Mouse (Mus musculus) limb, embryonic 10.5 days (tissue): ENCODE data around the gene BC051019. TPM values are rescaled to one million over a fixed set of nuclear protein-coding genes. Genes with fewer than 3 reads are reported as not detected.

Experiments used
- DNase-seq: peaks from one replicate; pipeline ENCODE4 v3.0.0-alpha.2; 2017; ENCODE audit warnings: low spot score
- H3K27ac ChIP-seq: fragments of 300-500 bp; sonication (generic); 2 replicates; pipeline ENCODE4 v1.5.1; 2016; ENCODE audit warnings: mild to moderate bottlenecking
- H3K27me3 ChIP-seq: fragments of 300-500 bp; sonication (generic); 2 replicates; pipeline ENCODE4 v1.6.1; 2016; ENCODE audit warnings: low read depth, mild to moderate bottlenecking; ENCODE audit not compliant: poor library complexity, severe bottlenecking
- H3K36me3 ChIP-seq: fragments of 300-500 bp; sonication (generic); 2 replicates; pipeline ENCODE4 v1.6.1; 2016; ENCODE audit warnings: mild to moderate bottlenecking, moderate library complexity
- H3K4me1 ChIP-seq: fragments of 300-500 bp; sonication (generic); 2 replicates; pipeline ENCODE4 v1.6.1; 2016
- H3K4me3 ChIP-seq: fragments of 300-500 bp; sonication (generic); 2 replicates; pipeline ENCODE4 v1.5.1; 2016; ENCODE audit warnings: mild to moderate bottlenecking, moderate library complexity
- H3K9me3 ChIP-seq: fragments of 300-500 bp; sonication (generic); replicated peaks from 2 replicates; pipeline ENCODE4 v1.6.1; 2016; ENCODE audit warnings: mild to moderate bottlenecking
- WGBS: fragments of 180-500 bp; shearing (Covaris S2); methylation state at CpG from one replicate; pipeline ENCODE4 v1.1.7; 2016; 5-methylcytosine and 5-hydroxymethylcytosine counted together
- polyA plus RNA-seq: library from polyadenylated mRNA; unstranded; fragments of >200 nt; fragmentation: Nextera tagmentation; extraction: Ambion mirVana; gene quantifications from 2 replicates; pipeline ENCODE4 v1.2.1, GENCODE M21; 2016

BC051019 gene
- not detected in 2 replicates for polyA plus RNA-seq

GRCm38 (mm10) chr7:109723697-109724096 is at the start of gene BC051019:
Gene BC051019, minus strand, starts transcription at chr7:109723850.
- no peaks in the 10 kb centered on the region for H3K4me1 ChIP-seq
- no peaks in the 10 kb centered on the region for H3K36me3 ChIP-seq
- DNase-seq, result no peak
- H3K4me3 ChIP-seq, result no peak within 1 kb of the TSS
- H3K27ac ChIP-seq, result no peak within 1 kb of the TSS
- 92% methylated on average over 5 of the region's 5 CpGs for WGBS
- no peaks in the 10 kb centered on the region for H3K9me3 ChIP-seq
- H3K27me3 ChIP-seq, result no peaks in the 10 kb centered on the region

DNA sequence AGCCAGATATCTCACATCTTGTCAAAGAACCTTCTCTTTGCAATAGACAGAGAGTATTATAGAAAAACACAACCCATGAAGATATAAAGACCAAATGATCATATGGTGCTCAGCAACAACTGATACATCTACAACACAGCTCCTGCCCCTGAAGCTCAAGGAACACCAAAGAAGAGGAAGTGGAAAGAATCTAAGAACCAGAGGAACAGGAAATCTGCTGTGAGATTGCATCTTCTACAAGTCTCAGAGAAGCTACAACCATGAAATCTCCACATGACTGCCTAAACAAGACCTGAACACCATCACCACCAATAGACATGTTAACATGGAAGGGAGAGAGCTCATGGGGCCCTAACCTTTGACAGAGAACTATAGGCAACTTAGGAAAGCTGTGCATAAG is 48.6 kb upstream of the BC051019 start:
- no peak for DNase-seq
- Histone ChIP-seq H3K4me1 (no peaks in the 10 kb centered on the region), H3K36me3 (no peaks in the 10 kb centered on the region), H3K27ac (no peak overlapping the region), H3K4me3 (no peak overlapping the region), H3K9me3 (no peaks in the 10 kb centered on the region), H3K27me3 (no peaks in the 10 kb centered on the region)

DNA sequence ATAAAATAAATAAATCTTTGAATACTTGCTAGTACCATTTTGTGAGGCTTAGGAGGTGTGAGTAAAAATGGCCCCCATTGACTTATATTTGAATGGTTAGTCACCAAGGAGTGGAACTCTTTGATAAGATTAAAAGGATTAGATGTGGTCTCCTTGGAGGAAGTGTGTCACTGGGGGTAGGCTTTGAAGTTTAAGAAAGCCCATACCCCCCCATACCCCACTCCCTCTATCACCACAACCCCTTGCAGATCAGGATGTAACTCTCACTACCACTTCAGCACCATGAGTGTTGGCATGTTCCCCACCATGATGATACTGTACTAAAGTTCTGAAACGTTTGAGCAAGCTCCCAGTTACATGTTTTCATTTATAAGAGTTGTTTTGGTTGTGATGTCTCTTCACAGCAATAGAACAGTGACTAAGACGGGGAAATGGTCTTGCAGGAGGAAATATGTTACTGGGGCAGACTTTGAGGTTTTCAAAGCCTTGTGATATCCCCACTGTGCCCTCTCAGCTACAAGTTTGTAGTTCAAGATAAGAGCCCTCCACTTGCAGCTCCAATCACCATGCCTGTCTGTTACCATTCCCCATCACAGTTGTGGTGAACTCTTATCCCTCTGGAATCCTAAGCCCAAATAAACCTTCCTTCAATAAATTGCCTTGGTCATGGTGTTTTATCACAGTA is 45.2 kb upstream of the BC051019 start:
- Histone ChIP-seq H3K4me1 (no peaks in the 10 kb centered on the region), H3K9me3 (no peaks in the 10 kb centered on the region), H3K4me3 (no peak overlapping the region), H3K27ac (no peak overlapping the region), H3K27me3 (no peaks in the 10 kb centered on the region), H3K36me3 (no peaks in the 10 kb centered on the region)
- no peak for DNase-seq
- WGBS, result 59% methylated on average over 2 of the region's 2 CpGs

- no peaks in the 10 kb centered on the region for H3K9me3 ChIP-seq
- no peak for DNase-seq
- no peaks in the 10 kb centered on the region for H3K36me3 ChIP-seq
- no peak overlapping the region for H3K27ac ChIP-seq
- no peaks in the 10 kb centered on the region for H3K27me3 ChIP-seq
- no peaks in the 10 kb centered on the region for H3K4me1 ChIP-seq
- 86% methylated on average over 7 of the region's 7 CpGs for WGBS
- no peak overlapping the region for H3K4me3 ChIP-seq
Measured at GRCm38 (mm10) chr7:109767575-109768350, 44.1 kb upstream of the BC051019 start.

DNA sequence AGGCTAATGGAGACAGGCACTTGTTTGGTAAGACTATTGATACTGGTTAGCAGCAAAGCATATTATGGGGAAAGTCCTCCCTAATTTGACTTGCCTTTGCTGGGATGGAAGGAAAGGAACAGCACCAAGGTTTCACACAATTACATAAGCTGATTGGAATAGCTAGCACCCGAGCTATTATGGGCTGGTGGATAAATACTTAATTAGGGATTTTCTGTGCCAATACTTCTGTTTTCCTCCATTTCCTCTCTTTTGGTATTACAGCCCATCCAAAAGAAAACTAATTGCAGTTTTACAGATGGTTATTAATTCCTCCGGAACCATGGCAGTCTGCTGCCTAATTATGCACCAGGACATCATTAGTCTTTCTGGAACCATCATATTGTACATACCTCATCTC is 40.4 kb upstream of the BC051019 start:
- no peak overlapping the region for H3K27ac ChIP-seq
- DNase-seq, result no peak
- no peak overlapping the region for H3K4me3 ChIP-seq
- H3K9me3 ChIP-seq, result no peaks in the 10 kb centered on the region
- WGBS, result 81% methylated on average over 2 of the region's 2 CpGs
- no peaks in the 10 kb centered on the region for H3K36me3 ChIP-seq
- no peaks in the 10 kb centered on the region for H3K27me3 ChIP-seq
- no peaks in the 10 kb centered on the region for H3K4me1 ChIP-seq

GRCm38 (mm10) chr7:109756291-109756690 is 32.6 kb upstream of the BC051019 start:
- no peaks in the 10 kb centered on the region for H3K9me3 ChIP-seq
- H3K27me3 ChIP-seq, result no peaks in the 10 kb centered on the region
- DNase-seq, result no peak
- WGBS, result 84% methylated on average over 3 of the region's 3 CpGs
- no peak overlapping the region for H3K27ac ChIP-seq
- H3K4me3 ChIP-seq, result no peak overlapping the region
- peaks cover 17% of the 10 kb centered on the region for H3K4me1 ChIP-seq
- H3K36me3 ChIP-seq, result no peaks in the 10 kb centered on the region

- Histone ChIP-seq H3K4me1 (peaks cover 17% of the 10 kb centered on the region), H3K36me3 (no peaks in the 10 kb centered on the region), H3K9me3 (no peaks in the 10 kb centered on the region), H3K27ac (no peak overlapping the region), H3K27me3 (no peaks in the 10 kb centered on the region), H3K4me3 (no peak overlapping the region)
- WGBS, result 91% methylated on average over 8 of the region's 8 CpGs
- DNase-seq, result no peak
Measured at GRCm38 (mm10) chr7:109754034-109754433, 30.4 kb upstream of the BC051019 start.

GRCm38 (mm10) chr7:109752008-109752925 is 28.6 kb upstream of the BC051019 start, which contains the start of gene Tmem9b:
Gene Tmem9b, minus strand, starts transcription at chr7:109752875.
- peak; percentile 86 for DNase-seq
- Histone ChIP-seq H3K36me3 (no peaks in the 10 kb centered on the region), H3K9me3 (no peaks in the 10 kb centered on the region), H3K27me3 (no peaks in the 10 kb centered on the region), H3K27ac (peak within 1 kb of the TSS; percentile 85), H3K4me3 (peak within 1 kb of the TSS; percentile 74), H3K4me1 (peaks cover 17% of the 10 kb centered on the region)
- under 1% methylated on average over 74 of the region's 74 CpGs for WGBS

DNA sequence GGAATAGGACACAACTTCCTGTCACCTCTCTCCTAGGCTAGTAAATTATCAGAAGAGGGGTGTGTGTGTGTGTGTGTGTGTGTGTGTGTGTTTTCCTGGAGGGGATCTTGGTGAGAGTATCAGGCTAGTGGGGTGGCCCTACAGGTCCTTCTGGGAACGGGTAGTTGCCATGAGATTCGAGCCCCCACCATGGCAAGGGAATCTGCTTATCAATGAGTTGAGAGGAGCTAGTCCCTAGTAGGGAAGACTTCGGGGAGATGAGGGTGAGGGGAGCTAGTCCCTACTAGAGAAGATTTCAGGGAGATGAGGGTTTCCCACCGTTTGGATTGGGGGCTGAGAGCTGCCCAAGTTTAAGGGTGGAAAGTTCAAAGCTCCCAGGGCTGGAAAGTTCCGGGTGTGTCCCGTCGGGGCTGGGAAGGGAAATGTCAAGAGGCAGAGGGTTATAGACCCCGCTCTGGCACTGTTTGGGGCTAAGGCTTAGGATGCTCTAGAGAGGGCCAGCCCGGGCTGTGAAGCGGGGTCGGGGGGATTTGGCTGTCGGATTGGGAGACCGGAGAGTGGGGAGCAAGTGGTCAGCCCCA is 27.9 kb upstream of the BC051019 start:
- no peak for DNase-seq
- Histone ChIP-seq H3K27ac (peak overlapping the region; percentile 85), H3K9me3 (no peaks in the 10 kb centered on the region), H3K4me3 (peak overlapping the region; percentile 74), H3K4me1 (peaks cover 17% of the 10 kb centered on the region), H3K36me3 (no peaks in the 10 kb centered on the region), H3K27me3 (no peaks in the 10 kb centered on the region)
- WGBS, result 4% methylated on average over 13 of the region's 13 CpGs

DNA sequence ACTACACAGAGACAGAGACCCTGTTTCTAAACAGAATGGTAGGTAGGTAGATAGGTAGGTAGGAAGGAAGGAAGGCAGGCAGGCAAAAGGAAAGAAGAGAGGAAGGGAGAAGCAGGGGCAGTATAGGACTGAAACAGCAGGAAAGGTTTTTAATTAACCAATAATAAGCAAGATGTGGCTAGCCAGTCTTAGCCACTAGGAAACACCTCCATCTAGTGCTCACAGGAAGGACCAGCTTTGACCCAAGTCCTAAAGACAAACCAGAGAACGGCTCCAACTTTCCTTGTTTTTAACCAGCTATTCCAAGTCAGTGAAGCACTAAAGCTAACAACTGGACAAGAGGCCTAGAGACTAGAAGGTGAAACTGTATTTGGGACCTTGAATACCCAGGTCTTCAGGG is 24.1 kb upstream of the BC051019 start:
- Histone ChIP-seq H3K9me3 (no peaks in the 10 kb centered on the region), H3K36me3 (peaks cover 12% of the 10 kb centered on the region; the same call in 1 of the 2 replicates), H3K27me3 (no peaks in the 10 kb centered on the region), H3K4me3 (no peak overlapping the region), H3K27ac (no peak overlapping the region), H3K4me1 (peaks cover 11% of the 10 kb centered on the region)
- DNase-seq, result no peak
- 71% methylated on average over 1 of the region's 1 CpGs for WGBS

DNA sequence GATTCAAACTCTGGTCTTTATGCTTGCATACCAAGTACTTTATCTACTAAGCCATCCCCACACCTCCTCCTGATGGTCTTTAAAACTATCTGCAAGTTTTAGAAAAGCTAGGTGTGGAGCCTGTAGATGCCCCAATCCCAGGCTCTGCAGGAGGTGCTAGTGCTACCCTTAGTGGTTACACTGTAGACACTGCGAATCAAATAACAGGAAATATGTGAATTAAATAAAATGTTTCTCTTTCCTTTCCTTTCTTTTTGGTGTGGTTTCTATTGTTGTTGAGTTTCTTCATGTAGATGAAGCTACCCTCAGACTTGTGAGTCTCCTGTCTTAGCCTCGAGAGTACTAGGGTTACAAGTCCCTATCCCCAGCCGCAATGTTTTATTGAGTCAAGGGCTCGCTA is 18.1 kb upstream of the BC051019 start:
- WGBS, result 89% methylated on average over 4 of the region's 4 CpGs
- no peak overlapping the region for H3K27ac ChIP-seq
- no peak for DNase-seq
- no peaks in the 10 kb centered on the region for H3K9me3 ChIP-seq
- no peak overlapping the region for H3K4me3 ChIP-seq
- peaks cover 12% of the 10 kb centered on the region; the same call in 1 of the 2 replicates for H3K36me3 ChIP-seq
- no peaks in the 10 kb centered on the region for H3K27me3 ChIP-seq
- no peaks in the 10 kb centered on the region for H3K4me1 ChIP-seq

DNA sequence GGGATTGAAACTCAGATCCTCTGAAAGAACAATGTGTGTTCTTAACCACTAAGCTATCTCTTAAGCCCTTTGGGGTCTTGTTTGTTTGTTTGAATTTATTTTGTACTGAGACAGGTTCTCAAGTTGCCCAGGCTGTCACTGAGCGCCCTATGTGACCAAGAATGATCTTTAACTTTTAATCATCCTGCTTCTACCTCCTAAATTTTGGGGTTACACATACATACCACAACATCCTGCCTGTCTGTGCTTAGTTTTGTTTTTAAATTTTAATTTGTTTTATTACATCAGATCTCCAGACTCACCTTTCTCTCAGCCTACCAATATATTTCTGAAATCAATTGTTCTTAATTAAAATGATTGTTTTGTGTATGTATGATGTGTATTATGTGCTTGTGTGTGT is 17.4 kb upstream of the BC051019 start:
- H3K4me3 ChIP-seq, result no peak overlapping the region
- no peak for DNase-seq
- H3K4me1 ChIP-seq, result no peaks in the 10 kb centered on the region
- H3K27me3 ChIP-seq, result no peaks in the 10 kb centered on the region
- peaks cover 12% of the 10 kb centered on the region; the same call in 1 of the 2 replicates for H3K36me3 ChIP-seq
- no peak overlapping the region for H3K27ac ChIP-seq
- WGBS, result 93% methylated on average over 1 of the region's 1 CpGs
- H3K9me3 ChIP-seq, result no peaks in the 10 kb centered on the region
